Mouse (Mus musculus): Measurements from ENCODE around the gene Ssb.

DNA sequence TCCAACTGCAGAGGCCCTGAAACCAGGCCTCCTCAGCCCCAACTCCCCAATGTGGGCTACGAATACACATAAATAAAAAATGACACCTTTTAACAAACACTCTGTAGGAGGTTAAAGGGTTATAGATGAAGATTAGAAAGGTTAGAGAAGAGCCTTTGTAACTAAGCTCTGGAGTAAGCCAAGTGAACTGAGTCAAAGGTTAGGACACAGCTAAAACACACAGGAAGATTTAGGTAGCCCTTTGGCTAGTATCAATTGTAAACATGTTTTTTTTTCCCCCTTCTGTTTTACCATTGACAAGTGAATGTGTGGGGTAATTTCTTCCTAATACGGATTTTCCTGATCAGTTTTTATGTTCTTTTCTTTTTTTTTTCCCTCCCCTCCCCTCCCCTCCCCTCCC, 51.4 kb downstream of the Ssb start:
- TF ChIP-seq GATA1 (IDR thresholded peaks at IDR 0.05; ENCODE audit: borderline replicate concordance, low read length) (no peak), FLI1 (IDR thresholded peaks at IDR 0.05; ENCODE audit: low read length) (no peak)

Data from megakaryocyte, embryonic 14.5 days (primary cell).